Comparison of ENCODE assay signal across 8 mouse cellular contexts in genomic region chr8:10438772-10439171, GRCm38 (mm10).
A peak's percentile ranks its signal among the peaks of the same experiment; 100 is the strongest.
DNase-seq lines count a peak whose midpoint lies in the region; ATAC-seq and TF ChIP-seq lines count a peak whose summit lies in the region.

No protein-coding gene starts in this region.

- ATAC-seq in forebrain, embryonic 12.5 days (ENCODE audit: low FRiP score) = peak; percentile 55

- no peak overlapping the region for H3K27ac ChIP-seq in MEL (ENCODE audit: control insufficient read depth, low read depth, low read length)
- no peak overlapping the region for H3K27ac ChIP-seq in forebrain, embryonic 12.5 days

- no peak overlapping the region for H3K9ac ChIP-seq in MEL (ENCODE audit: control insufficient read depth, low read depth, low read length, poor library complexity, severe bottlenecking)
- H3K9ac ChIP-seq in forebrain, embryonic 12.5 days = no peak overlapping the region

- TF ChIP-seq EP300 in MEL (IDR thresholded peaks at IDR 0.05; ENCODE audit: low read depth in 1 of 2, low read length in 2 of 2) = no peak

- H3K4me1 ChIP-seq in MEL (ENCODE audit: control insufficient read depth in 1 of 2, insufficient read depth in 2 of 2, low read length in 2 of 2) = no peaks in the 10 kb centered on the region
- peaks cover 18% of the 10 kb centered on the region for H3K4me1 ChIP-seq in forebrain, embryonic 12.5 days

- no peaks in the 10 kb centered on the region for H3K36me3 ChIP-seq in MEL (ENCODE audit: control insufficient read depth in 1 of 2, insufficient read depth in 2 of 2, low read length in 2 of 2)
- no peaks in the 10 kb centered on the region for H3K36me3 ChIP-seq in forebrain, embryonic 12.5 days (replicated peaks)

- peak; percentile 85 to 96 (median 95) for TF ChIP-seq CTCF in MEL (IDR thresholded peaks at IDR 0.05 in 2 of 3, conservative IDR thresholded peaks at IDR 0.05 in 1 of 3; ENCODE audit: control insufficient read depth in 1 of 3, insufficient read depth in 1 of 3, low read depth in 2 of 3, low read length in 3 of 3, poor library complexity in 1 of 3, severe bottlenecking in 1 of 3)

- no peak overlapping the region for H3K4me3 ChIP-seq in MEL (ENCODE audit: control insufficient read depth in 1 of 2, insufficient read depth in 1 of 2, low read depth in 2 of 2, low read length in 2 of 2)
- no peak overlapping the region for H3K4me3 ChIP-seq in forebrain, embryonic 12.5 days (replicated peaks)

- H3K27me3 ChIP-seq in MEL (ENCODE audit: control insufficient read depth in 1 of 2, insufficient read depth in 2 of 2, low read length in 2 of 2) = no peaks in the 10 kb centered on the region
- no peaks in the 10 kb centered on the region for H3K27me3 ChIP-seq in forebrain, embryonic 12.5 days

- WGBS in forebrain, embryonic 12.5 days = 12% methylated on average over 11 of the region's 11 CpGs

- no peak for TF ChIP-seq POLR2A in MEL (IDR thresholded peaks at IDR 0.05; ENCODE audit: control insufficient read depth in 1 of 2, insufficient read depth in 1 of 2, low read depth in 1 of 2, low read length in 2 of 2, poor library complexity in 1 of 2)

- no peaks in the 10 kb centered on the region for H3K9me3 ChIP-seq in MEL (replicated peaks; ENCODE audit: insufficient read depth, low read length)
- no peaks in the 10 kb centered on the region for H3K9me3 ChIP-seq in forebrain, embryonic 12.5 days

- DNase-seq in MEL (ENCODE audit: low read depth, low spot score) = peak; percentile 54
- peak; percentile 23 for DNase-seq in c-Kit-positive CD71-negative TER-119-negative erythroid progenitor cells, embryonic 14.5 days (ENCODE audit: low read depth)
- peak; percentile 67 to 71 for DNase-seq in heart, postnatal 36 days
- peak; percentile 63 to 80 for DNase-seq in layer of hippocampus, adult 8-10 months (ENCODE audit: low spot score in 2 of 2)
- DNase-seq in lung, postnatal 36 days = peak; percentile 81
- peak; percentile 91 for DNase-seq in retina, embryonic 14.5 days (ENCODE audit: low spot score)
- peak; percentile 71 for DNase-seq in thymus, postnatal 4 days

- peak; percentile 85 for TF ChIP-seq RAD21 in MEL (IDR thresholded peaks at IDR 0.05; ENCODE audit: low read depth, low read length)

- intact Hi-C loops in heart, postnatal 36 days (cut with DNase I) = loop anchor here (1.0 to 5.0 kb wide), 4 partner anchors 134 to 749 kb away; no protein-coding TSS in a partner anchor

- no peak overlapping the region for H3K4me2 ChIP-seq in forebrain, embryonic 12.5 days

- H3K79me2 ChIP-seq in MEL (ENCODE audit: control insufficient read depth, insufficient read depth, low read length, poor library complexity) = no peaks in the 10 kb centered on the region

TF ChIP-seq in MEL, 35 proteins besides CTCF, POLR2A, EP300 and RAD21:
- no peak for TF ChIP-seq TCF12 (IDR thresholded peaks at IDR 0.05; ENCODE audit: low read depth, low read length)
- TF ChIP-seq MAFK (IDR thresholded peaks at IDR 0.05; ENCODE audit: borderline replicate concordance, low read depth, low read length) = no peak
- TF ChIP-seq SMC3 (IDR thresholded peaks at IDR 0.05; ENCODE audit: low read depth, low read length) = peak; percentile 87
- peak; percentile 32; the same call in 1 of the 2 replicates for TF ChIP-seq BHLHE40 (IDR thresholded peaks at IDR 0.05; ENCODE audit: borderline replicate concordance, low read depth, low read length)
- TF ChIP-seq ZC3H11A (IDR thresholded peaks at IDR 0.05; ENCODE audit: low read depth, low read length) = peak; percentile 80

Comparison
In these comparisons a context has a peak if more than half of its experiments do, and no peak if none do; other contexts are left out.
1. DNase-seq: peak in every context shown above with its lines; median percentile 91 in retina, embryonic 14.5 days; 81 in lung, postnatal 36 days; 72 in layer of hippocampus, adult 8-10 months; 71 in thymus, postnatal 4 days; 69 in heart, postnatal 36 days; 54 in MEL; 23 in c-Kit-positive CD71-negative TER-119-negative erythroid progenitor cells, embryonic 14.5 days.